Mouse (Mus musculus) midbrain, embryonic 14.5 days (tissue): ENCODE results near the gene Zdhhc5. TPM values are rescaled to one million over a fixed set of nuclear protein-coding genes. Genes with fewer than 3 reads are reported as not detected.

Experiments
- ATAC-seq: fragments of 200-750 bp; cut with Nextera tagmentation; 2 replicates; pipeline ENCODE4 v1.8.0; 2017; ENCODE audit warnings: moderate number of reproducible peaks, moderate library complexity; ENCODE audit not compliant: low FRiP score, low TSS enrichment
- DNase-seq: peaks from one replicate; pipeline ENCODE4 v3.0.0-alpha.2; 2015
- H3K27ac ChIP-seq: fragments of 300-500 bp; sonication (generic); replicated peaks from 2 replicates; pipeline ENCODE4 v1.5.1; 2014; ENCODE audit warnings: mild to moderate bottlenecking, low read depth, low read length, moderate library complexity
- H3K27me3 ChIP-seq: fragments of 300-500 bp; sonication (generic); 2 replicates; pipeline ENCODE4 v1.6.1; 2014; ENCODE audit warnings: low read length, control low read depth, mixed read lengths; ENCODE audit not compliant: control insufficient read depth, insufficient read depth
- H3K36me3 ChIP-seq: fragments of 300-500 bp; sonication (generic); 2 replicates; pipeline ENCODE4 v1.6.1; 2014; ENCODE audit warnings: low read length, control low read depth; ENCODE audit not compliant: control insufficient read depth, insufficient read depth
- H3K4me1 ChIP-seq: fragments of 300-500 bp; sonication (generic); 2 replicates; pipeline ENCODE4 v1.6.1; 2014; ENCODE audit warnings: mild to moderate bottlenecking, antibody characterized with exemption, low read length, control low read depth; ENCODE audit not compliant: control insufficient read depth, insufficient read depth
- H3K4me2 ChIP-seq: fragments of 300-500 bp; sonication (generic); 2 replicates; pipeline ENCODE4 v1.6.1; 2014; ENCODE audit warnings: mild to moderate bottlenecking, low read length, moderate library complexity
- H3K4me3 ChIP-seq: fragments of 300-500 bp; sonication (generic); replicated peaks from 2 replicates; pipeline ENCODE4 v1.5.1; 2014; ENCODE audit warnings: low read depth, low read length
- H3K9ac ChIP-seq: fragments of 300-500 bp; sonication (generic); replicated peaks from 2 replicates; pipeline ENCODE4 v1.6.1; 2014; ENCODE audit warnings: mild to moderate bottlenecking, low read length, moderate library complexity
- H3K9me3 ChIP-seq: fragments of 300-500 bp; sonication (generic); 2 replicates; pipeline ENCODE4 v1.6.1; 2016; ENCODE audit warnings: low read length, control low read depth, mixed read lengths; ENCODE audit not compliant: control insufficient read depth
- WGBS: fragments of 180-500 bp; shearing (Covaris S2); extraction: QIAGEN DNeasy Blood & Tissue Kit; methylation state at CpG from one replicate; pipeline ENCODE4 v1.1.7; 2014; 5-methylcytosine and 5-hydroxymethylcytosine counted together
- polyA plus RNA-seq: library from polyadenylated mRNA; unstranded; fragments of >200 nt; fragmentation: Nextera tagmentation; extraction: Ambion mirVana; gene quantifications from 2 replicates; pipeline ENCODE4 v1.2.1, GENCODE M21; 2014

Gene Zdhhc5
- polyA plus RNA-seq, 1 experiment from 2014 or later: 21.8 TPM

DNA sequence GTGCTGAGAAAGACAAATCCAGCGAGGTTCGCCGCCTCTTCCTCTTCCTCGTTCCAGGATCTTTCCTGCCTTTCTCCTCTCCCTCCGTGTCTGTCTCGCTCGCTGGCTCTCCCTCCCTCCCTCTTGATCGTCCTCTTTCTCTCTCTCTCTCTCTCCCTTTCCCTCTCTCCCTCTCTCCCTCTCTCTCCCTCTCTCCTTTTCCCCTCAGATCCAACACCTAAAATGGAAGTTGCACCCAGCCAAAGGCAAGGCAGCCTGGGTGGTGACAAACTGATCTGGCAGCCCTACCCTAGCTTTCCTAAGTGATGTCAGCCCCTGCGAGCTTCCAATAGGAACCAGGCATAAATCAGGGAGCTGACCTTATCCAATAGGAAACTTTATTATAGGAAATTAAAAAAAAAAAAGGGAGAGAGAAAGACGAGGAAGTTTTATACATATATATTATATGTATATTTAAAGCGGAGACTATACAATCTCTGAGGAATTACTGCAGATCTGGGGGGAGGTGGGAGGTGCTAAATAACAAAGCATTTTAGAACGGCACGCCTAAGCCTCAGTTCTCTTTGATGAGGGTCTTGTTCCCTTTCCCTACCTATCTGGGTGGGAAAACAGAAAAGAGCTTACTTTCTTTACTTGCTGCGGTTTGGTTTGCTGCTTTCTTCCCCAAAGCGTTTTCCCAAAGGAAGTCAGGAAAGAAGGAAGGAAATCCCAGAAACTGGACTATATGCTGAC lies 64.3 kb downstream of the Zdhhc5 start, which contains the start of gene Ctnnd1:
Gene Ctnnd1, minus strand, starts transcription at position 302 of the 732 bp plus-strand sequence.
- WGBS: under 1% methylated on average over 15 of the region's 15 CpGs
- peak within 1 kb of the TSS; percentile 78 for H3K4me2 ChIP-seq
- H3K4me3 ChIP-seq: peak within 1 kb of the TSS; percentile 68
- H3K27me3 ChIP-seq: no peaks in the 10 kb centered on the region
- ATAC-seq (peak; percentile 97), DNase-seq (peak; percentile 93)
- peaks cover 14% of the 10 kb centered on the region for H3K4me1 ChIP-seq
- H3K27ac ChIP-seq: peak within 1 kb of the TSS; percentile 91
- H3K9ac ChIP-seq: peak within 1 kb of the TSS; percentile 78
- no peaks in the 10 kb centered on the region for H3K9me3 ChIP-seq
- H3K36me3 ChIP-seq: no peaks in the 10 kb centered on the region

- H3K36me3 ChIP-seq: no peaks in the 10 kb centered on the region
- peak overlapping the region; percentile 78 for H3K4me2 ChIP-seq
- peak overlapping the region; percentile 78 for H3K9ac ChIP-seq
- H3K27ac ChIP-seq: peak overlapping the region; percentile 52; the same call in 1 of the 2 replicates
- DNase-seq (peak; percentile 37), ATAC-seq (no peak)
- peaks cover 14% of the 10 kb centered on the region for H3K4me1 ChIP-seq
- no peaks in the 10 kb centered on the region for H3K27me3 ChIP-seq
- under 1% methylated on average over 10 of the region's 10 CpGs for WGBS
- no peaks in the 10 kb centered on the region for H3K9me3 ChIP-seq
- peak overlapping the region; percentile 68 for H3K4me3 ChIP-seq
Observed at GRCm38 (mm10) chr2:84649674-84650073, 65.3 kb downstream of the Zdhhc5 start.

DNA sequence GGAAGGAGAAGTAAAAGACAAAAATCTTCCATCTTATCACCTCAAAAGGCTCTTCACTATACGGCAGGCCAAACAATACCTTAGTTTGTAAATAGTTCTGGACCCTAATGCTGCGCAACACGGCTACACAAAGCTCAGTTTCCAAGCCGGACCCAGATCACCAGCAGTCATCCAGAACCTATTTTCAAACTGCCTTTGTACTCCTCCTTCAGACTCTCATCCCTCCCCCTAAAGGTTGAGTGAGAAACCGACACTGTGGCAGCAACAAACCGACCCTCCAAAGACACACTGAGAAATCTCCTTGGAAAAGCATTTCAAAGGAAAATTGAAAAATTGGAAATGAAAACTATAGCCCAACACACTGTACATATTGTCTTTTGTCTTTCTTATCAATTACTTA lies 66.6 kb downstream of the Zdhhc5 start:
- no peaks in the 10 kb centered on the region for H3K36me3 ChIP-seq
- H3K4me3 ChIP-seq: peak overlapping the region; percentile 68
- ATAC-seq (0 out of 2 replicates have a peak, but pooled peaks have one; percentile 28), DNase-seq (peak; percentile 70)
- H3K9ac ChIP-seq: peak overlapping the region; percentile 78
- H3K4me1 ChIP-seq: peaks cover 14% of the 10 kb centered on the region
- 13% methylated on average over 6 of the region's 6 CpGs for WGBS
- no peaks in the 10 kb centered on the region for H3K9me3 ChIP-seq
- H3K27ac ChIP-seq: peak overlapping the region; percentile 60; the same call in 1 of the 2 replicates
- H3K27me3 ChIP-seq: no peaks in the 10 kb centered on the region
- peak overlapping the region; percentile 78 for H3K4me2 ChIP-seq

GRCm38 (mm10) chr2:84647051-84647568 lies 67.9 kb downstream of the Zdhhc5 start:
- Histone ChIP-seq H3K27ac (no peak overlapping the region), H3K27me3 (no peaks in the 10 kb centered on the region), H3K4me1 (peaks cover 14% of the 10 kb centered on the region), H3K9ac (peak overlapping the region; percentile 78; the same call in 1 of the 2 replicates), H3K4me3 (peak overlapping the region; percentile 68), H3K4me2 (peak overlapping the region; percentile 78), H3K9me3 (no peaks in the 10 kb centered on the region), H3K36me3 (no peaks in the 10 kb centered on the region)
- 96% methylated on average over 6 of the region's 6 CpGs for WGBS
- ATAC-seq (no peak), DNase-seq (no peak)

DNA sequence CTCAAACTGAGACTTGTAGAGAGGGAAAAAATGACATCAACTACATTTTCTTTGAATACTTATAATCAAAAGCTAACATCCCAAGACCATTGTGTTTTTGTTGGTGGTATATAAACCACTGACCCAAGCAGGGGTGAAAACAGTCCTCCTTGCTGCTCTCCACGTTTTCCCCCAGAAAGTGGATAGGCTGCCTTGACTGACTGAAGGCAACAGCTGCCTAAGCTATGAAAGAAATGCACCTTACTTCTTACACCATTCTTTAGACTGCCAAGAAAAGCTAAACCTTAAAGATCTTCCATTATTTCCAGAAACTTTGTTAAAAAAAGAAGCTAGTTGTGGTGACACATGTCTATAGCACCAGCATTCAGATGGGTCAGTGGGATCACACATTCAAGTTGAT lies 68.8 kb downstream of the Zdhhc5 start:
- DNase-seq: no peak
- Histone ChIP-seq H3K27ac (no peak overlapping the region), H3K4me1 (peaks cover 14% of the 10 kb centered on the region), H3K36me3 (no peaks in the 10 kb centered on the region), H3K27me3 (no peaks in the 10 kb centered on the region), H3K9ac (no peak overlapping the region), H3K9me3 (no peaks in the 10 kb centered on the region), H3K4me3 (no peak overlapping the region), H3K4me2 (peak overlapping the region; percentile 17; the same call in 1 of the 2 replicates)
- 86% methylated on average over 1 of the region's 1 CpGs for WGBS
- no peak for ATAC-seq

GRCm38 (mm10) chr2:84640833-84641232 lies 74.1 kb downstream of the Zdhhc5 start:
- H3K36me3 ChIP-seq: no peaks in the 10 kb centered on the region
- H3K4me1 ChIP-seq: peaks cover 25% of the 10 kb centered on the region
- no peak overlapping the region for H3K4me2 ChIP-seq
- H3K27me3 ChIP-seq: no peaks in the 10 kb centered on the region
- no peaks in the 10 kb centered on the region for H3K9me3 ChIP-seq
- no peak overlapping the region for H3K4me3 ChIP-seq
- H3K9ac ChIP-seq: no peak overlapping the region
- H3K27ac ChIP-seq: no peak overlapping the region
- no peak for ATAC-seq
- no peak for DNase-seq

DNA sequence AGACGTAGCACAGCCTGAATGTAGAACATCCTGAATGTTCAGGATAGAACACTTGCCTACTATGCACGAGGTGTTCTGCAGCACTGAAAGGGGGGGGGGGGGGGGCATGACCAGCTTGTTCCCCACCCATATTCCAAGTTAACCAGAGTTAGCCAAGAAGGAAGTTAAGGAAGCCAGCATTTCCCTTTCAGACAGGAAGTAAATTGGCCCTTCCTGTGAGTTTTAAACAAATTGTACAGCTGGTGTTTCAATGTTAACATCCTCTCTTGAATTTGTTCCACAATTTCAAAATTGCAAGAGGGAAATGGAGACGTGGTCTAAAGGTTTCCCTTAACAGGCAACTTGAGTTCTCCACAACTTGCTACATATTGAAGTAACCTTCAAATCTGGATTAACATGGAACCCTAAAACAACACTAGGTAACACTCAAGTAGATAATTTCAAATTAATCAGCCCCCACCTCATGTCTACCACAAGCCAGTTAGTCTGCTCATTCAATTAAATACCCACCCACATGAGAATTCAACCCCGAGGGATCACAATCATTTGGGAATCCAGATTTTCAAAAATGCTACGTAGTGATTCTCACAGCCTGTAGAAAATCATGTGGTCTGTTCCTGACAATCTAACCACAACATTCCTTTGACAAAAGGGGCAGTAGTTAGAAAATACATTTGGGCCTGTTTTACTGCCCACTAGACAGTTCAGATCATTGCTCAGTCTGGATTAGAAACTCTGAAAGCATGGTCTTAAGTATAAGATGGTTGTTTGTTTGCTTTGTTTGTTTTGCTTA lies 76.4 kb downstream of the Zdhhc5 start:
- Histone ChIP-seq H3K27ac (0 out of 2 replicates have a peak overlapping the region, but pooled peaks have one; percentile 13), H3K27me3 (no peaks in the 10 kb centered on the region), H3K9ac (no peak overlapping the region), H3K9me3 (no peaks in the 10 kb centered on the region), H3K4me1 (peaks cover 40% of the 10 kb centered on the region), H3K4me3 (no peak overlapping the region), H3K4me2 (no peak overlapping the region), H3K36me3 (no peaks in the 10 kb centered on the region)
- no peak for ATAC-seq
- DNase-seq: no peak
- 77% methylated on average over 5 of the region's 5 CpGs for WGBS
